9 mouse cellular contexts compared by ENCODE assay signal in genomic region chr19:27416569-27416968, GRCm38 (mm10). TPM values are rescaled to one million over a fixed set of nuclear protein-coding genes. Genes with fewer than 3 reads are reported as not detected.
DNase-seq lines count a peak whose midpoint lies in the region; ATAC-seq and TF ChIP-seq lines count a peak whose summit lies in the region.
"Had no signal": no experiment of that assay in that cellular context is flagged by ENCODE, and none has a peak within 500 bp of the region (broad histone marks: within the 10 kb centered on the region; RNA-seq: fewer than 3 reads in every experiment).

No protein-coding gene starts in this region.

- DNase-seq in testis, postnatal 14 days (ENCODE audit: low spot score): no peak
- peak; percentile 75 to 77 for DNase-seq in adrenal gland, postnatal 36 days
- peak; percentile 57 for DNase-seq in forebrain, embryonic 14.5 days (ENCODE audit: low spot score)
- peak; percentile 85 for DNase-seq in kidney, adult 9 months
- peak; percentile 62 for DNase-seq in lung, postnatal 36 days
- peak; percentile 41 for DNase-seq in right cerebral cortex, postnatal 4 days
- DNase-seq in c-Kit-positive CD71-positive TER-119-positive erythroid progenitor cells, embryonic 14.5 days (ENCODE audit: low spot score): no peak
- DNase-seq: liver, embryonic 13.5 days had no signal

- H3K9me3 ChIP-seq in forebrain, embryonic 14.5 days (replicated peaks; ENCODE audit: control insufficient read depth, low read length): no peaks in the 10 kb centered on the region
- H3K9me3 ChIP-seq: liver, embryonic 13.5 days had no signal

- no peak overlapping the region for H3K27ac ChIP-seq in testis, adult 2 months (ENCODE audit: control insufficient read depth, insufficient read depth, low read depth, low read length)
- no peak overlapping the region for H3K27ac ChIP-seq in forebrain, embryonic 14.5 days (ENCODE audit: low read depth, low read length)
- H3K27ac ChIP-seq: liver, embryonic 13.5 days had no signal

- peaks cover 2% of the 10 kb centered on the region for H3K36me3 ChIP-seq in testis, adult 2 months (ENCODE audit: control insufficient read depth, insufficient read depth, low read length)
- peaks cover 78% of the 10 kb centered on the region for H3K36me3 ChIP-seq in forebrain, embryonic 14.5 days (ENCODE audit: control insufficient read depth, insufficient read depth, low read length)

- no peak for TF ChIP-seq POLR2A in testis, adult 2 months (IDR thresholded peaks at IDR 0.05; ENCODE audit: control insufficient read depth, low read depth, low read length)

- no peak for ATAC-seq in forebrain, embryonic 14.5 days

- TF ChIP-seq CTCF in testis, adult 2 months (IDR thresholded peaks at IDR 0.05; ENCODE audit: control insufficient read depth, insufficient read depth, insufficient replicate concordance, low read depth, low read length): peak; percentile 47; the same call in 1 of the 2 replicates

- no peak overlapping the region for H3K9ac ChIP-seq in forebrain, embryonic 14.5 days (ENCODE audit: low read length)
- H3K9ac ChIP-seq: liver, embryonic 13.5 days had no signal

- no peak overlapping the region for H3K4me2 ChIP-seq in forebrain, embryonic 14.5 days (ENCODE audit: low read length)
- H3K4me2 ChIP-seq: liver, embryonic 13.5 days had no signal

- H3K4me3 ChIP-seq in testis, adult 2 months (ENCODE audit: control insufficient read depth, low read depth, low read length): no peak overlapping the region
- no peak overlapping the region for H3K4me3 ChIP-seq in forebrain, embryonic 14.5 days (ENCODE audit: low read depth, low read length)
- H3K4me3 ChIP-seq: liver, embryonic 13.5 days had no signal

- WGBS in forebrain, embryonic 14.5 days: 61% methylated on average over 11 of the region's 11 CpGs

- H3K4me1 ChIP-seq in testis, adult 2 months (ENCODE audit: control insufficient read depth, insufficient read depth, low read length): no peaks in the 10 kb centered on the region
- H3K4me1 ChIP-seq in forebrain, embryonic 14.5 days (ENCODE audit: control insufficient read depth, insufficient read depth, low read length): no peaks in the 10 kb centered on the region
- H3K4me1 ChIP-seq: liver, embryonic 13.5 days had no signal

- no peaks in the 10 kb centered on the region for H3K27me3 ChIP-seq in testis, adult 2 months (ENCODE audit: control insufficient read depth, insufficient read depth, low read length)
- no peaks in the 10 kb centered on the region for H3K27me3 ChIP-seq in forebrain, embryonic 14.5 days (replicated peaks; ENCODE audit: control insufficient read depth, insufficient read depth, low read length)
- H3K27me3 ChIP-seq: liver, embryonic 13.5 days had no signal

RNA-seq across cellular contexts. Expression of gene Pum3, which starts 13.1 kb away (rescaled TPM):
- 6.9 and 7.9 TPM in 2 replicates for polyA plus RNA-seq in testis, adult 2 months (2012; rRNA removed)
- total RNA-seq in adrenal gland, postnatal 36 days (2021): 100 to 1,000 TPM in 1 of 2 experiments, 10 to 100 TPM in 1; 100.0 to 130 TPM
- polyA plus RNA-seq in forebrain, embryonic 14.5 days (2014; fragmentation: Nextera tagmentation; extraction: Ambion mirVana): 69.3 and 76.8 TPM in 2 replicates

Comparison
In these comparisons a context has a peak if more than half of its experiments do, and no peak if none do; other contexts are left out.
1. DNase-seq: peak in adrenal gland, postnatal 36 days (2 of 2), forebrain, embryonic 14.5 days (single experiment), kidney, adult 9 months (single experiment), lung, postnatal 36 days (single experiment) and right cerebral cortex, postnatal 4 days (single experiment); none in testis, postnatal 14 days (single experiment) and c-Kit-positive CD71-positive TER-119-positive erythroid progenitor cells, embryonic 14.5 days (single experiment).